Mouse (Mus musculus) megakaryocyte, embryonic 14.5 days (primary cell): ENCODE results near the gene Trib2.

Experiments
- FLI1 ChIP-seq: IDR thresholded peaks from 2 replicates; pipeline ENCODE4 v1.6.1; 2012; ENCODE audit warnings: low read length, inconsistent platforms, mixed read lengths
- GATA1 ChIP-seq: IDR thresholded peaks from 3 replicates; pipeline ENCODE4 v1.6.1; 2012; ENCODE audit warnings: mixed read lengths, low read length, inconsistent platforms, borderline replicate concordance

- TF ChIP-seq GATA1 = no peak
- no peak for TF ChIP-seq FLI1
Observed at GRCm38 (mm10) chr12:15757351-15757750, 59.4 kb downstream of the Trib2 start.
